Mouse (Mus musculus) gastrocnemius, postnatal 14 days (tissue): ENCODE results near the gene Fbxw8. TPM values are rescaled to one million over a fixed set of nuclear protein-coding genes. Genes with fewer than 3 reads are reported as not detected.
A peak's percentile ranks its signal among the peaks of the same experiment; 100 is the strongest.

ENCODE experiments used
- DNase-seq: peaks from one replicate; pipeline ENCODE4 v3.0.0; 2021; ENCODE audit warnings: mixed read lengths
- intact Hi-C: fragments of 180-260 bp; cut with DNase I; formaldehyde crosslinking; loops from one replicate; pipeline ENCODE4 v1.15.1; 2025; ENCODE audit warnings: low total_unique reads
- long read RNA-seq, 2 experiments: library from polyadenylated mRNA; stranded (forward); transcript quantifications; one replicate each; pipeline ENCODE4 v2.0.0; 2021
- total RNA-seq, 2 experiments: library from RNA; stranded (reverse); gene quantifications; 2 replicates each; pipeline ENCODE4 v1.2.3; 2021

Fbxw8 gene
- 10 to 100 TPM; 24.0 to 27.1 TPM for total RNA-seq
- long read RNA-seq, experiment 1, full-length matches to known transcripts = 47 of 64 reads
- long read RNA-seq, experiment 1, partial matches to known transcripts = 5 of 64 reads
- long read RNA-seq, experiment 1, other reads (novel, unspliced or antisense) = 12 of 64 reads
- long read RNA-seq, experiment 2, full-length matches to known transcripts = 58 of 75 reads
- long read RNA-seq, experiment 2, partial matches to known transcripts = 3 of 75 reads
- long read RNA-seq, experiment 2, other reads (novel, unspliced or antisense) = 14 of 75 reads

DNA sequence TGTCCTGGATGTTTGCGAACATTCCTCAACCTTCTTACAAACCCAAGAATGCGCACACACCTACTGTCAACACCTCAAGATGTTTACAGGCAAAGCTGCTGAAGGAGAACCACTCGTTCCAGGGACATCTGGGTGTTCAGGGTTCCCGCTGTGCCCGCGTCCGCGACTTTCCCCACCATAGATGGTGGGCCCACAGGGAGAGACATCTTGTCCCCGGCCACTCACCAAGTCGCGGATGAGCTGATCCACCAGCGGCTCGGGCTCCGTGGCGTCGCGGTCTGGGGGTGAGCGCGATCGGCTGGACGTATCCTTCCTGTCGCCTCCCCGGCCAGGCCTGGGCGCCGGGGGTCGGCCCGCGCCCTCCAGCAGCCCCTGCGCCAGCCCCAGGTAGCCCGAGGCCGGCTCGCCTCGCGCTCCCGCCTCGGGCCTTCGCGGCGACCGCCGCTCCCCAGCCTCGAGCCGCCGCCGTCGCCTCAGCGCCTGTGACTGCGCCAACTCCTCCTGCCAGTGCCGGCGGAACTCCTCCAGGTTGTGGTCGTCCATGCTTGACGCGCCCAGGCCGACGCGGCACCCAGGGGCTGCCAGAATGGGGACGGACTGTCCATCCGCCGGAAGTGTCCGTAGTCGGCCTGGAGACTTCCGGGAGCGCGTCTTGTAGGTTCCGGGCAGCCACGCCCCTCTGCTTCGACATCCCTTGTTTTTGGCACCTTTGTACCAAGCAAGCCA is at the start of gene Fbxw8:
Gene Fbxw8 (minus strand): TSS at position 626 of the 726 bp plus-strand sequence.
- intact Hi-C loops = no loop called here
- peak; percentile 90 for DNase-seq

DNA sequence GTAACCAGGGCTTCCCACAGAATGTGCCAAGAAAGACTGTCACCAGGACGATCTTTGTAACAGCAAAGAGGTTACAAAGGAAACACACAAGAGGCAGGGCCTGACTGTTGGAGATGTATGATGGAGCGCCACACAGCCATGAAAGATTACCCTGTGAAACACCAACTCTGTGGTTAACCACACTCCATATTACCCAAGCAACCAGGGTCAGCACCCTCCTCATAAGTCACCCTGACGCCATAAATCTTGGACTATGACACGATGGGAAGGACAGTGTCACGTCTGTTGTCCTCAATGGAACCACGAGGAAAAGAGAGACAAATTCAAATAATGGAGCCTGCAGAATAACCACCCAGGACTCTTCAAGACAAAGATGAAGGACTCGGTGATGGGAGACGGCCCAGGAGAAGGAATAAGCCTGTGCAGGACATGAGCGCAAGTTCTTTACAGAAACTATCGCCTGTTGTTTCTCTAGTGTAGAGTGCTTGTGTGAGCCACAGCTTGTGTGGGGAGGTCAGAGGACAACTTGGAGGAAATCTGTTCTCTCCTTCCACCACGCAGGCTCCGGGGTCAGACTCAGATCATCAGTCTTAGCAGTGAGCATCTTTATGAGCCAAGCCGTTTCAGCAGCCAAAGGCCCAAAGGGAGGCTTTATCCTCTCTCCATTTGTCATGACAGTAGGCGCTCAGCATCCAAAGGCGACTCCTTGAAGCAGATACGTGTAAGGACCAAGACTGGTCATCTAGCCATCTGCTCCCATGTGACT is 49.6 kb upstream of the Fbxw8 start:
- intact Hi-C loops = no loop called here
- DNase-seq = no peak

DNA sequence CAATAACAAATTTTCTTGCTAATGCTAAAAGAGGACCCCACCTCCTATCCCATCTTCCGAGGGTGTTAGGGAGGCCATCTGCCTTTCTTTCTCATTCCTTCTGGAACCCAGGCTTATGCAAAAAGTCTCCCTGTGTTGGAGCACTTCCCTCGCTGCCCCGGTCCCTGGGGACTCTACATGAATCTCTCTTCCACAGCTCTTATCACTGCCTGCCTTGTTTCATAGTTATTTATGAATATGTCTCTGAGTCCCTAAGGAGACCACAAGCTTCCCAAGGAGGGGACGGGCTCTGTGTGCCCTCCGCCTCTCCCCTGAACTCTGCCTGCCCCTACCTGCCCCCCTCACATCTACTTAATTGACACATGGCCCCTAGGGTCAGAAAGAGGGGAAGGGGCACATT is 44.4 kb upstream of the Fbxw8 start:
- no peak for DNase-seq
- intact Hi-C loops = no loop called here

DNA sequence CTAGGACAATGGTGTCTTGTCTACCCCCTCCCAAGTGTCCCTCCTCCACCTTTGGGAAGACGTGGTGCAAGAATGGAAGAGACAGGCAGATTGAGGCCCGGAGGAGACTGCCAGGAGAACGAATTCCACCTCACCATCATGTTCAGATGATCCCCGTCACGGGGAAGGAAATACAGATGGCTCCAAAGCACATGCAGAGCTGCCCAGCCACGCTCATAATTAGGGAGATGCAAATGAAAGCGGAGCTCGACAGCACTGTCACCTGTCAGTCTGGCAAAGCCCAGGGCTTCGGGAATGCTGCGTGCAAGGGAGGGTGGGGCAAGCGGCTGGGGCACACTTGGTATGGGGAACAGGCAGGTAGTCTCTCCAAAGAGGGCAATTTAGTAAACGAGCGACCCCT is 42.2 kb upstream of the Fbxw8 start:
- DNase-seq = no peak
- intact Hi-C loops = no loop called here

DNA sequence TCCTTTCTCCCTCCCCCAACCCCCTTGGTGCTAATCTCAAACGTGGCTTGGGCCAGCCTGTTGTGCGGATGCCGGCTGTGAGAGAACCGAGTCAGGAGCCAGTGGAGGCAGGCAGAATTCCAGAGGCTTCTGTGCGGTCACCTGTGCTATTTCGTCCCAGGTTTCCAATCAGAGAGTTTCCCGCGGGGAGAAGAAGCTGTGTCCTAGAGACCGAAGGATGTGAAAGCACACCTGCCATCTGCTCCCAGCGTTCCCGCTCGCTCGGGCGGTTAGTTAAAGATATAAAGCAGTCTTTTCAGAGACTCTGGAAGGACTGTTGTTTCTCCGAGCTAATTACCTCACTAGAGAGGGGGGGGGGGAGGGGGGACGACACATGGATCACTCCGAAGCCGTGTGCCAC is 37.0 kb upstream of the Fbxw8 start:
- DNase-seq = no peak
- intact Hi-C loops = no loop called here

DNA sequence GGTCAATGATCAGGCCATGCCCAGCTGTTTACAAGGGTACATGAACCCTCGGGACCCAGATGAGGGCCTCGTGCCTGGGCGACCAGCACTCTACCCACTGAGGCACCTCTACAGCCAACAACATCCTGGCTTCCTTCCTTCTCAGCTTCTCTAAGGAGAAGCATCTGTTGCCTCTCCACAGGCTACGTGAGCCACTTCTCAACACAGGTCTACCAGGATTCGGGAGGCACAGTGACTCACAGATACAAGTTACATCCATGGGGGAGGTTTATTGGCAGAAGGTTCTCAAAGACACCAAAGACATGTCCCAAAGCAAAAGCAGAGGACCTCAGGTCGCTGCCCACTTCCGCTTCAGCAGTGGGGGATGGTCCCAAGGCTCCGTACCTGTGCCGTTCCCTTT is 35.2 kb upstream of the Fbxw8 start:
- intact Hi-C loops = no loop called here
- no peak for DNase-seq

DNA sequence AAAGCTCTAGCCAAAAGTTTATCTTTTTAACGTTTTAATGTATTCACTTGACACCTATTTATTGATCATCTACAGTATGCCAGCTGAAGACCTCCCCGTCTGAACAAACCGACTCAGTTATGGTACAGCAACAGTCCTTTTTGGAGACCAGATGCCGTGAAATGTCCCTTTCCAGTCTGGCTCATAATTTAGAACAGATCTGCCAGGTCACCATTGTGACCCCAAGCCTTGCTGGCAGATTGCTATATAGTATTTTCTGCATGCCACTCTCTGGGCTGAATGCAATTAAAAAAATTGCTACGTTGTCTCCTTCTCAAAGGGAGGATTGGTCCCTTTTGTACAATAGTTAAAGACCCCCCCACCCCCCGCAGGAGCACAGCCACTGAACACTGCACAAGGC is 33.1 kb upstream of the Fbxw8 start:
- intact Hi-C loops = no loop called here
- no peak for DNase-seq

DNA sequence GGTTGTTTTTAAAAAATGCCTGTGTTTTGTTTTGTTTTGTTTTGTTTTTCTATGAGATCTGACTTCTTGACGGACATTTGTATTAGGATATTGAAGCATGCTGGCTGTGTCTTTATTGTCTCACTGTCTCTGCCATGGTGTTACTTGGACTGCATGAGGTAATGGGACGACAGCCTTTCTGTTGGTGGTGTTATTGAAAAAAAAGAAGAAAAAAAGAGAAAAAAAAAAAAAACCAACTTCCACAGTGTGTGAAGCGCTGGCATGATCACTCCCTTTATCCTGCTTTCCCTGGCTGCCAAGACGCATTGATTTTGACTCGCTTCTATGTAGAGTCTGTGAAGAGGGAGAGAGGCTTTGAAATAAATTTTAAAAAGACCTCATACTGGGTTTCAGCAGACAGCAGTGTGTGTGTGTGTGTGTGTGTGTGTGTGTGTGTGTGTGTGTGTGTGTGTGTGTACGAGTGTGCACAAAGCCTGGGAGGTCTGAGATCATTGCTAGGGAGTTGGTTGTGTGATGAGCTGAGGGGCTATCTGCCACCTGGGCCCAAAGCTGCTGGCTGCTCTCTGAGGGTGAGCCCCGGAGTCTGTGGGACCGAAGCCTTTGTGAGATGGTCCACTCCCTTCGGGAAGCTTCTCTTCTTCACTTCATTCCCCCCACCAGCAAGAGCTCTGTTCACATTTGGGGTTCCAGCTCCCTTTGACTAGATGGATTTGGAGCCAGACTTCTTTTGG is 31.8 kb upstream of the Fbxw8 start:
- DNase-seq = no peak
- intact Hi-C loops = no loop called here

DNA sequence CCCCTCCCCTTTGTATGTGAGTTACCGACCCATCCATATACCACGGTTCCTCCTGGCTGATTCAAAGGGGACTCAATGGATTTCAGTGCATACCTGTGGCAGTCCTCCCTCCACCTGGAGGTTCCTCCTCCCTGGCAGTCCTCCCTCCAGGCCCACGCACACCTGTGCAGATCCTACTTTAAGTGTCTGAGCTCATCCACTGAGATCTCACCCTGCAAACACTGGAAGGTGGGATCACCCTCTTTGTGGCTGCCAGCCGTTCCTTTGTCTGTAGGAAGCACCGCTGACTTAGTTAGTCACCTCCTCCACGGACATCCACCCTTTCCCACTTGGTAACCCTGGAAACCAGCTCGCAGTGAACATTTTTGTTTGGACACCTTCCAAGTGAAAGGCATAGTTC is 22.4 kb upstream of the Fbxw8 start:
- DNase-seq = no peak
- intact Hi-C loops = no loop called here

DNA sequence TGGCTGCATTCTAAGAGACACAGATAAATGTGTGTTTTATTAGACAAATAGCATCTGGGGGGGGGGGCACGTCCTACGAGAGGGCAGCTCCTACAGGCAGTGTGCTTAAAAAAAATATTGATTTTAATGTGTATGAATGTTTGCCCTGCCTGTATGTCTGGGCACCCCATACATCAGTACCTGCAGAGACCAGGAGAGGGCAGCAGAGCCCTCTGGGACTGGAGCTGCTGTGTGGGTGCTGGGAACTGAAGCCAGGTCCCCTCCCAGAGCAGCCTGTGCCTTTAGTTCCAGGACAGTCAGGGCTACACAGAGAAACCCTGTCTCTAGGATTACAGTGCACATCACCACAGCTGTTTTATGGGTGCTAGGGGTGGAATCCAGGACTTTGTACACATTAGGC is 19.9 kb upstream of the Fbxw8 start:
- intact Hi-C loops = no loop called here
- DNase-seq = no peak

DNA sequence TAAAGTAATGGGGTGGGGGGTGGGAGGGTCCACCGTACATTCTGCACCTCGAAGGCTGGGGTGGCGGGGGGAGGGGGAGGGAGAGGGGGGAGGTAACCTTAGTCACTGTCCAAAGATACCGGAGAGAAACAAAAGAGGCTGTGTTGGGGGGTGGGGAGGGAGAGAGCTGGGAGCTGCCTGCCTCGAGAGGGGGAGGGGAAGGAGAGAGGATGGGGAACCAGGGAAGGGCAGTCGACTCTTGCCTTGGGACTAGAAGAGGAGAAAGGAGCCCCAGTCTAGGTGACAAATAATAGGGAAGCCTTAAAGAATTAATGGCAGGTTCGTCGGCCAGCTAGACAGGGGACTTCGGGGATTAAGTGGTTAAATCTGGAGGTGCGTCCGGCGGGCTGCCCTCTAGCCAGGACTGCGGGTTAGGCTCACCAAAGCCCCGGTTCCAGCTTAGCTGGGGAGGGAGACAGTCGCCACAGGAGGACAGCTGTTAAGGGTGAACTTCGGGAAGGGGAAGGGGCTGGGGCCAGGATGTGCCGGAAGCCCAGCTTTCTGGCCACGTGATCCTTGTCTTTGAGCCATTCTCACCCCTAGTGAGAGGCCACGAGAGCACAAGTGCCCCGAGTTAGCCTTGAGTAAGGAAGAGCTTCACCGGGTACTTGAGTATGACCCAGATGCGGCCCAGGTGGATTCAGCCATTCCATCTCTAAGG is 19.2 kb upstream of the Fbxw8 start:
- no peak for DNase-seq
- intact Hi-C loops = no loop called here

DNA sequence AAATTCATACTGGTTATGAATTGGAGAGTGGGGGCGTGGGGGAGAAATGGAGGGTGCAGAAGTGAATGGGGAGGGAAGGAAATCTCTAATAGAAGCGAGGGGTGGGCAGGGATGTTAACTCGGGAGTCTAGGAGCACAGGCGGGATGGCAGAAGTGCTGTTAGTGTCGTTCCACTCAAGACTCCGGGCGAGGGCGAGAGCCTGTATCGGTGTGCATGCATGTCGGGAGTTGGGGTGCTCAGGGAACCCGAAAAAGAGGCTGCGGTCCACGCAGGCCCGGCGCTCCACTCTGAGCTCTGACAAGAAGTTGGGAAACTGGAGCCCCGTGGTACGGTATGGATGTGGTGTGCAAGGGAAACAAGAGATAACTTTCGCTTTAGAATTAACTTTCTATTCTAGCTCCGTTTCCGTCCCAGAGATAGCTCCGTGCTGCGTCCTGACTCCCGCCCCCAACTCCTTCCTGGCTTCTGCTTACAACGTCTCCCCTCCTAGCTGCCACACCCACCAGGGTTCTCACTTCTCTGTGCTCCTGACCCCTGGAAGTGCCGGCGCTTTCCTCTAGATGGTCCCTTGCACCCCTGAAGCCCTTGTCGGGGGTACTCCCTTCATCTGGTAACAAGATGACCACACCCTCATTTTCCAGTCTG is 16.9 kb upstream of the Fbxw8 start:
- intact Hi-C loops = no loop called here
- DNase-seq = no peak

DNA sequence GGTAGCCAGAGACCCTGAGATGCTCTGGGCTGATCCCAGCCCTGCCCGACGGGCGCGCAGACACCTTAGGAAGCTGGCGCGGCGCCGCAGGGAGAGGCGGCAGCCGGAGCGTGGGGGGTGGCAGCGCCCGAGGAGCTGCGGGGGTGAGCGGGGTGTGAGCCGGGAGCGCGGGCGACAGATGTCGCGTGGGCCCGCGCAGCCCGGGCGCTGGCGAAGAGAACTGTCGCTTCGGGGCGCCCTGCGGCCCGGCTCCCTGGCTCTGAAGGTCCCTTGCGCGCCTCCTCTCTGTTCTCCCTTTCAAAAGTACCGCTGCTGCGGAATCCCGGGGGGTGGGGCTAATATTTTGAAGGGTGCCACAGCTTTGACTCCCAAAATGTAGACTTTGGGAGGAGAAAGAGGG is 16.4 kb upstream of the Fbxw8 start:
- intact Hi-C loops = no loop called here
- no peak for DNase-seq

DNA sequence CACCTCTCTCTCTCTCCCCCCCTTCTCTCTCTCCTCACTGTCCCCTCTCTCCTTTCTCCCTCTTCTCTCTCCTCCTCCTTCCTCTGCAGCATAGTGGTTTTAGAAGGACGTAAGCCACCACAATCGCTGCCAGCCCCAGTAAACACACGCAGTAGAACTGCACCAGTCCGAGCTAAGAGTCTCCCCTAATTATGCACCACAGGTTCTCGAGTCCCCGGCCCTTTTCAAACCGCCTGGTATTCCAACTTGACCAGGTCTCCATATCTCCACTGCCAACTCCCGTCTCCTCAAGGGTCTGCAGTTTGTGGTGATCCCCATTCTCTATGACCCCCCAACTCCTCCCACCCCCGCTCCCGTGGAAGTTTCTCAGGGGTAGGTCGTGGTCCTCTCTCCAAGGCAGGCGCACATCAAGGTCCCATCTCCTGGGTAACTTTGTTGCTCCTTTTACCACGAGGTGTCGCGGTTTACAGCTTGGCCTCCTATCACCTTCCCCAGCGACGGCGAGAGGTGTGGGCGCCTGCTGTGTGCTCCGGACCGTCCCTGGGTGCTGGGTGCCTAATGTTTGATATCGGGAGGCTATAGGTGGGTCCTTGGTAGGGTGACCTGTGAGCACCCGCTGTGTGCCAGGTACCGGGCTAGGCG is 15.7 kb upstream of the Fbxw8 start:
- DNase-seq = no peak
- intact Hi-C loops = no loop called here

DNA sequence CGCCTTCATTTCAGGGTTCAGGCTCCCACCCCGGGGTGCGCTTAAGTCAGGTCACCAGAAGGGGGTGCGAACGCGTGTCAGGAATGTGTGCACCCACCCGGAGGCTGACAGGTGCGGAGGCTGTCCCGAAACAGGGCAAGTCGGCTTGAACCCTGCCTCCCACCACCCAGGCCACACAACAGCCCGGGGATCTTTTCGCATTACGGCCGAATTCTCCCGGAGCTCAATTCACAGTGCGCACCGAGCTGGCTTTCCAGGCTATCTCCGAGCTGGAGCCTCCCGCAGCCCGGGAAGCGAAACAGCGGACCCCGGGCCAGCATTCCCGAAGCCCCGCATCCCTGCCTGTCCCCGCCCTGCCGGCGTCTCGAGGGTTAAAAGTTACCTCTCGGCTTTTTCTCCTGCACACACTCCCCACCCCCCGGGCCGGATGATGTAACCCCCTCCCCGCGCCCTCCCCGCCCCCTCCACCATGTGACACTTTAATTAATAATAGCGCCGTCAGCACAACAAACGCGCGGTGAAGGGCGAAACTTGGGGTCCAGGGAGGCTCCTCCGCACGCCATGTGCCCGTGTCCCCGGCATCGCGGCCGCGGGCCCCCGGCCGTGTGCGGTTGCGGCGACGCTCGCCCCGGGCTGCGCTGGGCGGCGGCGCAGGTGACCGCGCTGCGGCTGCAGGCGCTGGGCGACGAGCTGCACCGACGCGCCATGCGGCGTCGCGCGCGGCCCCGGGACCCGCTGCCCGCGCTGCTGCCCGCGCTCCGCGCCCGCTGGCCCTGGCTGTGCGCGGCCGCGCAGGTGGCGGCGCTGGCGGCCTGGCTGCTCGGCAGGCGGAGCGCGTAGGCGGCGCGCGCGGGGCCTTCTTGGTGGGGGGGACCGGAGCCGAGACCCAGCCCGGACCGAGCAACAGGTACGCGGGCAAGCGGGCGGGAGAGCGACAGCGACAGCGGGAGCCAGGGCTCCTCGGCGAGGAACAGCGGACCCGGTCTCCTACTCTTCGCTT is 14.3 kb upstream of the Fbxw8 start:
- no peak for DNase-seq
- intact Hi-C loops = loop anchor here (10.0 kb wide), 1 partner anchor 55 kb away; no protein-coding TSS in a partner anchor

DNA sequence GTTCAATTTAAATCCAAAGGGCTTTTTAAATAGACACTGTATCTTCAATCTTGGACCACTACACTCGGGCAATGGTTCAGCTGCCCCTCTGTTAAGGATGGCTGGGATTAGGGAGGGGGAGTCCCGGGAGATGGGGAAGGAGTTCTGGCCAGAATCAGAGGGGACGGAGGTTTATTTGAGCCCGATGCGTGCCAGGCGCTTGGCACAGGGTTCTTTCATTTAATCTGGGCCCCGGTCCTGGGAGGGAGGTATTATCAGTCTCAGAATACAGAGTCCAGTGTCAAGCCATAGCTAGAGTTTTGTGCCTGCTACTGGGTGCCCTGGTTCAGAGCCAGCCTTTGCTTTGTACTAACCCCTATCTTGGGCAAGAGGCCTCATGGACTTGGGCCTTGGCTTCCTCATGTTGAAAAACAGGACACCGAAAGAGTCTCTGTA is 12.3 kb upstream of the Fbxw8 start:
- no peak for DNase-seq
- intact Hi-C loops = loop anchor here (10.0 kb wide), 1 partner anchor 53 kb away; no protein-coding TSS in a partner anchor

DNA sequence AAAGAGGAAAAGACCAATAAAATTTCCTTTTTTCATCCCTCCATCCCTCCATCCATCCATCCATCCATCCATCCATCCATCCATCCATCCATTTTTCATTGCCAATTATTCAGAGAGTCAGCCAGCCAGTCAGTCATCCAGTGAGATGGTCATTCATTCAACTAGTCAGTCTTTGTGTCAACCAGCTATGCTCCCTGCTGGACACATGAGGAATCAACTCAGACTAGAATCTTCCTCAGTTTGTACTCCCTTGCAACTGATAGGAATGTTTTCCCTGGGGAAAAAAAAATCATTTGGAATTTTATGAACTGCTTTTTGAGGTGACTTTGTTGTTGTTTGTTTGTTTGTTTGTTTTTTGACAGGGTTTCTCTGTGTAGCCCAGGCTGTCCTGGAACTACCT is 10.2 kb upstream of the Fbxw8 start:
- intact Hi-C loops = loop anchor here (10.0 kb wide), 1 partner anchor 51 kb away; no protein-coding TSS in a partner anchor
- DNase-seq = no peak
